Mouse (Mus musculus): ENCODE measurements at regions not wholly inside any gene's neighbourhood (a gene's known extent, or its start where the extent isn't known, plus 50 kb on each side); places are given as distances from the start of the nearest gene placed in this dataset.

- TF ChIP-seq ZNF384 (IDR thresholded peaks at IDR 0.05; ENCODE audit: low read depth, low read length) (no peak), HCFC1 (IDR thresholded peaks at IDR 0.05; ENCODE audit: borderline replicate concordance, insufficient read depth, low read length) (no peak), ZC3H11A (IDR thresholded peaks at IDR 0.05; ENCODE audit: borderline replicate concordance, low read depth, low read length) (no peak)
Measured at GRCm38 (mm10) chr13:28782497-28783246, 170.8 kb downstream of the Sox4 start.

Measured in ES-E14 (cell line).